Mouse (Mus musculus) myocyte (in vitro differentiated cells): ENCODE data around the gene Cobll1.

Experiments used
- MAX ChIP-seq: IDR thresholded peaks from one replicate; pipeline ENCODE4 v1.6.1; 2011; ENCODE audit warnings: low read depth, mild to moderate bottlenecking, control low read depth
- POLR2AphosphoS2 ChIP-seq: IDR thresholded peaks from one replicate; pipeline ENCODE4 v1.6.1; 2011; ENCODE audit warnings: low read depth, control low read depth; ENCODE audit not compliant: insufficient read length
- TCF12 ChIP-seq: IDR thresholded peaks from one replicate; pipeline ENCODE4 v1.6.1; 2011; ENCODE audit warnings: mild to moderate bottlenecking, control low read depth; ENCODE audit not compliant: poor library complexity, insufficient read depth, severe bottlenecking

DNA sequence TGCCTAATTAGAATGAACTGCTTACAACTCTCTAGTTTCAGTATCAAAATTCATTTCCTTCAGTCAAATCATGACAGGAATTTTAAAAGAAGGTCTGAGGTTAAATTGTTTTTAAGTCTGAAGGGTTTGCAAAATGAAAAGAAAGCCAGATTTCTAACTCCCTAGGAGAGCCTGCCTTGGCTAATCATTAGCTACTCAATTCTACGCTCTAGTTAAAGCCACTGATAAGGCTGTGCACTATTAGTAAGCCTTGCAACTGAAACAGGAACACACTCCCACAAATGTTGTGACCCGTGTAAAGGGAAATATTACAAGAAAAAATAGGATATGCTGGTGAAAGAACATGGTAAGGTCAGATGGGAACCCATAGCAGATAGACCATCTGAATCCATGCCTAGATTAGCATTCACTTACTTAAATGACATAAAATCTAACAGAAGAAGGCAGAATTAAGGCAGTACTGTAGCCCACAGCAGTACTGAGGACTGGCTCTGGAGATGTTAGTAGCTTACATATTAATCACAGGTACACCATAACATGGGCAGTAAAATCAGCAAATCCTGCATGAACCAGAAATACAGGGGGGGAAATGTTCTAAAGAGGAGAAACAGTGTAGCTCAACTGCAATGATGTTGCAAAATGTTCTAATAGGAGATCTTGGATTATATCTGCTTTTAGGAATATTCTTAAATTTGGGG, 122.6 kb downstream of the Cobll1 start:
- TF ChIP-seq MAX (no peak), POLR2AphosphoS2 (no peak), TCF12 (no peak)
